Mouse (Mus musculus) gastrocnemius, adult 8-10 months (tissue): ENCODE data around the gene Slc2a3. TPM values are rescaled to one million over a fixed set of nuclear protein-coding genes. Genes with fewer than 3 reads are reported as not detected.
A peak's percentile ranks its signal among the peaks of the same experiment; 100 is the strongest.
"Not testable (repeated sequence)": the region's sequence is repeated elsewhere in the genome, so short reads cannot be mapped to it uniquely, and the experiment has no call there.

Experiments
- DNase-seq, 2 experiments: peaks; one replicate each; pipeline ENCODE4 v3.0.0; 2022; ENCODE audit warnings: low spot score in 2 of 2
- total RNA-seq, 4 experiments: library from RNA; stranded (reverse); gene quantifications; 2 replicates each; pipeline ENCODE4 v1.2.4; 2022

The Slc2a3 gene
- total RNA-seq, 4 experiments from 2014 or later, result 3.6 to 12.3 (median 10.4) TPM

DNA sequence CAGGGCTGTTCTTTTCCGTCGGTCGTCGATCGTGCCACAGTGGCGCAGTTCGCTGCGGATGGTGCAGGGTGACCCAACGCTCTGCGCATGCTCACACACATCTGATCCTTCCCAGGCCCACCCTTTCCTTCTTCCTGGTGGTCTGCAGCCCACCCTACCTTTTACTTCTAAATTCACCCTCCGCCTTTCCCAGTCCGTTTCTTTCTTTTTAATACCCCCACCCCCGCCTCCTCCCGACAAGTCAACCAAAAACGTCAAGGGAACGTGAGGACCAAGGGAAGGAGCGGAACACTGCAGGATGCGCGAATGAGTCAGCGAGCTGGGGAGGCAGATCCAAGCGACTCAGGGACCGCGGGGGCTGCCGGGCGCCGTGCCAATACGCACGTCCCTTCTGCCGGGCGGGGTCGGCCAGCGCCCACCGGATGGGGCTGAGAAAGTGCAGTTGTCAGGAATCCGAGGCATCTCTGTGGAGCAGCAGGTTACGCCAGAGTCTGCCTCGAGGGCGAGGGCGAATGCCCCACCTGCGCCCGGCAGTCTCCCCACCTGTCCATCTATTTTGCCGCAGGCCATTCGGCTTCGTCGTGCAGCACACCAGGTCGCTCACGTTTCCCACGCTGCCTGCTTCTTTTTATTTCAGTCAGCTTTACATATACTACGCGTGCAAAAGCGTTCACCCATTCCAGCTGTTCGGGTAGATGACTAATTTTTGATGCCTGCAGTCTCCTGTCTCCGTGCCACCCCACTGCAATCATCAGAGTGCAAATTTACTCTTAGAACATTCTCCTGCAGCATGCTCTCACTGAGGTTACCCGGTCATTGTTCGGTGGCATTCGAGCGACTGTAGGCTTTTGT is 36.8 kb downstream of the Slc2a3 start:
- DNase-seq, result no peak

DNA sequence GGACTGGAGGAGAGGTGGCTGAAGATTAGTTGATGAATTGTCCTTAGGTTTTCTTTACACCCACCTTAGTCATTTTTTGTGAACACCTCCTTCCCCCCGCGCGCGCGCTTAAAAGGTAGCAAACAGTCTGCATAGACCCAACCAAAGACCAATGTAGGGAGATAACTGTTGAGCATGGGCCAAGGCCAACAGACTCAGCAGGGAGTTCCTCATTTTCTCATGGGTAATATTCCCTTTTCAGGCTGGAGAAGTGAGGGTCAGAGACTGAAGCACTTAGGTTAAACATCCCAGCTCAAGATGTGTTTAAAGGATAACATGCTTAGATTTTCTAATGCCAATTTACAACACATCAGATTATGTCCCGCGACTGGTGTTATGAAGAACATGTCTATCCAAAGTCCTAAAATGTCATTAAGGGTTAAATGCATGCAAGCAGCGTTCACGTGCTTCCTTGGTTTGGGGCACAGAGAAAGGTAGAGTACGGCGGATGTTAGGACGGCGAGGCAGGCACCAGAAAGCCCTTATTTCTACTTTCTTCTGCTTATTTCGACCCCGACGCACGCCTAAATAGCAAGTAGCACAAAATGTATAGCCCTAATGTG is 37.5 kb downstream of the Slc2a3 start:
- DNase-seq, result no peak

DNA sequence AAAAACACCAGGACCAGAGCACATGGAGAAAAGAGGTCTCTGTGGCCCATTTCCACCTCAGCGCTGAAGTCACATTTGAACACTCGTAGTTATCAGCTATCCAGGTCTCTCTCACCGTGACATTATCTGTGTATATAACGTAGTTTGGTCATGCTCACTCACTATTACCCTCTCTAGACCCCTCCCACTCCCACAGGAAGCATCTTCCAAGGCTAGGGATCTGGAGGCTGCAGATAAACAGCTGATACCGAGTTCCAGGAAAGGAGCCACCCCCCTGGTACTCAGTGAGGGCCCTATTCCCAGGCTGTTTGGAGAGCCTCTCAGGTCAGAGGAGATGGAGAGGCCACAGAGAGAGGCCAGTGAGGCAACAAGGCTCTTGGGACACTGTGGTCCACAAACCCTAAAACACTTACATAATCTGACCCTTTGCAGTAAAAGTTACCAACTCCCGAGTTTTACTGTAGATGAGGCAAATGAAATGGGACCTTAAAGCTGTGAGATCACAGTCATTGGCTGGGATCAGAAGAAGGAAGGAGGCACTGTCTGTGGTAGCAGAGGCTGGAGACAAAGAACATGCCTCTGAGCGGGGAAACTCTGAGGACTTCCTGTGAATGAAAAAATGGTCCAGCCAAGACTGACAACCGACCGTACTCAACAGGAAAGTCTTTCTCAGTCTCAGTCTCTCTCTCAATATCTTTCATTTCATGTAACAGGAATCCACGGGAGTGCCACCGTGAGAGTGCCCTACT is 38.3 kb downstream of the Slc2a3 start:
- no peak for DNase-seq

DNA sequence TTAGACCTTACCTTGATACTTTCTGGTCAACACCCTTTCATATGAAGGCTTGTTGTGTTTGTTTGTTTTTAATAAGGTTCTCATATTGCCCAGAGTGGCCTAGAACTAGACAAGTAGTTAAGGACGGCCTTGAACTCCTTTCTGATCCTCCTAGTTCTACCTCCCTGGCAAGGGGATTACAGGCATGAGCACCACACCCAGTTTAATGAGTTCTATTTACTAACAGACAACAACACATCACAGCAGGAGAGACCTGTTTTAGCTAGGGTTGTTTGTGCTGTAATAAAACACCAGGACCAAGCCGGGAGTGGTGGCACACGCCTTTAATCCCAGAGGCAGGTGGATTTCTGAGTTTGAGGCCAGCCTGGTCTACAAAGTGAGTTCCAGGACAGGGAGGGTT is 39.0 kb downstream of the Slc2a3 start:
- DNase-seq, result no peak

DNA sequence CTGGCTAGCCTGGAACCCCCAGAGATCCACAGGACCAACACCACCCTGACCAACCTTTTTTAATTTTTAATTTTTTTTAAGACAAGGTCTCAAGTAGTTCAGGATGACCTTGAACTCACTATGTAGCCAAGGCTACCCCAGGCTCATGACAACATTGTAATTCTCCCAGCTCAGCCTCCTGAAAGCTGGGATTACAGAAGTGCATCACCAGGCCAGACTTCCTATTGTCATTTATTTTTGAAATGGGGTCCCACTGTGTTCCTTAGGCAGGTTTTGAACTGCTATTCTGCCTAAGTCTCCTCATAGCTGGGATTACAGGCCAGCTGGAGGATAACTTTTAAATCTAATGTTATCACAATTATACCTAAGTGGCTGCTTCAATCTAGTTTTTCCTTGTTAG is 39.5 kb downstream of the Slc2a3 start:
- no peak for DNase-seq

DNA sequence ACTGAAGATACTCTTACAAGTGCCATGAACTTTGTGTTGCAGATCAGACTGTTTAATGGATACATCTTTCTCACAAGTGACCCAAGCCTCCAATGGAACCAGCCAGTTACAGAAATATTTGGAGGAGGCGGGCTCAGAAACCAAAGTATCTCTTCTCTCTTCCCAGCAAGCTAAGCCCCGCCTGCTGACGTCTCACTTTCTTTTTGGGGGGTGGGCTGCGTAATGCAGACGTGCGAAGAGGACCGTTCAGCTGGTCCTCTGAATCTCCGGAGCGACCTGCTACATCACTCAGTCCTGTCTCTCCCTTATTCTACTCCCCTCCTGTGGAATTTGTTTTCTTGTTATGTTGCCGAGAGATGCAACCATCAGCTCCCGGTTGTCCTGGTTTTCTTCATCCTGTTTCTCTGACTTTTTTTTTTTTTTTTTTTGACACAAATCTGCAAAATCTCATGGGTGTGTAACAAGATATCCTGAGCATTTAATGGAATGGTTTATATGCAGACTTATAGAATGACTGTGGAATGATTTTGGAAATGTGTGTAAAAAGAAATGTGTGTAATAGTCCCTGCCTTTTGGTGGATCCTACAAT is 40.3 kb downstream of the Slc2a3 start:
- peak in 1 of 2 experiments; percentile 13 for DNase-seq

DNA sequence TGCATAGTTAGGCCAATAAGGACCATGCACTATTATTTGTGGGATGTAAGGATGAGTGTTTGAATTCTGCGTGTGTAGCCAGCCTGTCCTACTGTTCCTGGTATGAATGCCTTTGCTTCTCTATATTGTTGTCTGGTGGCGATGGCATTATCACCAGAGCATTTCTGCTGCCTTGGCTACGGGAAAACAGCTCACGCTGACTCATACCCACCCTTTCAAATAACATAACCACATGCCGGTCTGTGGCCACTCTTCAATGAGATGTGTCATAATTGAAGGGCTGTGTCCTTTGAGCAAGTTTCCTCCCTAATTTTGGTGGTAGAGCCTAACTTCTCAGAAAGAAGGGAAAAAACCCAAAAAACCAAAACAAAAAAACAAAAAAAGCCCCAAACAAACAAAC is 42.7 kb downstream of the Slc2a3 start:
- no peak for DNase-seq

DNA sequence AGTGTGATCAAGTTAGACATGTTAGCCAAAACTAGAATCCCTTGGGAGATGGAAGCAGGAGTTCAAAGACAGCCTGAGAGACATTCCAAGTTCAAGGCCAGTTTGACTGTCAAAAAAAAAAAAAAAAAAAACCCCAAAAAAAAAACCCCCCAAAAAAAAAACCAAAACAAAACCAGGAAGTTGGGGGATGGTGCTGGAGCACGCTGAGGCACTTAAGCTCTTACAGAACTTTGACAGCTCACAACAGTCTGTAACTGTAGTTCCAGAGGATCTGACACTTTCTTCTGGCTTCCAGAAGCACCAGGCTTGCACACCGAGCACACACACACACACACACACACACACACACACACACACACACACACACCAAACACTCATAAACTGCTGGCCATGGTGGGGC is 45.5 kb downstream of the Slc2a3 start:
- no peak for DNase-seq

DNA sequence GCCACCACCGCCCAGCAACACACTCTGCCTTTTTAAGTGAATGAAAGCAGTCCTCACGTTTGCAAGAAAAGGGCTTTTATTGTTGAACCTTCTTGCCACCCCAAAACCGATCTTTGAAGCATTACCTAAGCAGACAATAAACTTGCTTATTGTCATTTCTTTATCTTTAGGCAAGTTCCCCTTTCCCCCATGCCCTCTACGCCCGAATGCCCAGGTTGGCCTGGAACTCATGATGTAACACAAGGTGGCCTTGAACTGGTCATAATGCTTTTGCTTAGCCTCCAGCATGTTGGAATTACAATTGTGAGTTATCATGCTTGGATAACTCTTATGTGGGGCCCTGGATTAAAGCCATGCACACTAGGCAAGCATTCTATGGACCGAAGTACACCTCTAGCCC is 50.9 kb downstream of the Slc2a3 start:
- DNase-seq, result no peak

DNA sequence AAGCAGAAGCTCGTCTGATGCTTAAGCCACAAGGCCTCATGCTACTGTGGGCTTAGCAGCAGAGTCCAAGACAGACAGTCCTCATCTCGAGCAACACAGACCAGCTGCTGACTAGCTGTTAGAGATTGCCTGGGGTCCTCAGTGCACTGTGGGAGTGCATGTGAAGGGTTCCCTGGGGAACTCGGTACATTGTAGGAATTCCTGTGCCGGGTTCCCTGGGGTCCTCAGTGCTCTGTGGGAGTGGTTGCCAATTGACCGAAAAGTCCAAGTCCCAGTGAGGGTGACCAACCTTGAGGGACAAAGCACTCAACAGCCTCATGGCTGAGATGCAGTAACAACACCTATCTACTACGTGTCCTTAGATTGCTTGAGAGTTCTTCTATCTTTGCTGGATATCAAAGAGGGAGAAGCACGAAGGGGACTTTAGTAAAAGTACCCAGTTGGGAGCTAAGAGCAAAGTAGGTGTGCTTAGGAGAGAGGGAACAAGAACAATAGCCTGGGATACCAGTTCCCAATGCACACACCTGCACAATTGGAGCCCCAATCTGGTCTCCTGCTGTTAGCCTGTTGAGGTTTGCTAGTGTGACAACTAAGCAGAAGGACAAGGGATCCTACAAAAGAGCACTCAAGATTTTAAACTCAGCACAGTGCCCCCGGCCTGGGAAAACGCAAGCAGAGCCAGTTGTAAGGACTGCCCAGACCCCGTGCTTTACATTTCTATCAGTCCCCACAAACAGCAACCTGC is 56.8 kb downstream of the Slc2a3 start:
- no peak for DNase-seq

DNA sequence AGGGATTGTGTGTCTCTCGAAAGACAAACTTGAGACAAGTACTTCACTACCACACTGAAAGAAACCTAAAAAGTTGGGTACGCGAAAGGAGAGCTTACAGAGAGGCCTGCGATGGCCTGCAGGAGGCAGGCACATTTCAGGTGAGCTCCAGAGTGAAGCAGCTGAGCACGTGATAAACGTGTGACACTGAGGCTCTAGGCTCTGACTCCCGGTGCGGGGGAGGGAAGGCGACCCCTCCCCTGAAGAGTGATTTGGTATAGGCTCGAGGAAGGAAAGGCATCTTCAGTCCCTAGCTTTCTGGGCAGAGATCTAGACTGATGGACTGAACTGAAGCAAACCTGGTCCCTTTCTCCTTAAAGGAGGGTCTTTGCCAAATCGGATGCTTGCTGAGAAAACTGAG is 58.1 kb downstream of the Slc2a3 start:
- no peak for DNase-seq

DNA sequence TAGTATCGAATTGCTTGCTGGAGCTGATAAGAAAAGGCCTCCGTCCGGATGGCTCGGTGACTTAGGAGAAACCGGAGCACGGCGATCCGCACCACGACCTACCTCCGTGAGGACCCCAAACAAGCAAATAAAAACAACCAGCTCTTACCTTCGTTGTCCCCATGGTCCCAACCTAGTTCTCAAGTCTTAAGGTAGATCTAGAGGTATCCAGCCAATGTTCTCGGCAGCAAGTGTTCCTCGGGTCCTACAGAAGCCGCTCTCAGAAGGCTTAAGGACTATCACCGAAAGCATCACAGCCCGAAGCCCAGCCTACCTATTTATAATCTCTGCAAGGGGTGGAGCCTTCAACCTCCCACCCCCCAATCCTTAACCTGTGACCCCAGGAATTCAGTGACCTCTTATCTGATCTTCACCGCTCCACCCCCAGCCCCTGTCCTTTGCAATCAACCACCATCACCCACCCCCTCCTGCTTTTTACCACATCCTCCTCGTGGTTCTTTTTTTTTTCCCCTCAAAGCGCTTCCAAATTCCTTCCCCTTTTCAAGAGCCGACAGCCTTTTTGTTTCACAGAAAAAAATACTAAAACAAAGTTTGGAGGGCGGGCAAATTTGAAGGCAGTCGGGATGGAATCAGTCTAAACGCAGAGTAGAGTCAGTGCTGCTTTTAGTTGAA is 59.1 kb downstream of the Slc2a3 start:
- no peak for DNase-seq

DNA sequence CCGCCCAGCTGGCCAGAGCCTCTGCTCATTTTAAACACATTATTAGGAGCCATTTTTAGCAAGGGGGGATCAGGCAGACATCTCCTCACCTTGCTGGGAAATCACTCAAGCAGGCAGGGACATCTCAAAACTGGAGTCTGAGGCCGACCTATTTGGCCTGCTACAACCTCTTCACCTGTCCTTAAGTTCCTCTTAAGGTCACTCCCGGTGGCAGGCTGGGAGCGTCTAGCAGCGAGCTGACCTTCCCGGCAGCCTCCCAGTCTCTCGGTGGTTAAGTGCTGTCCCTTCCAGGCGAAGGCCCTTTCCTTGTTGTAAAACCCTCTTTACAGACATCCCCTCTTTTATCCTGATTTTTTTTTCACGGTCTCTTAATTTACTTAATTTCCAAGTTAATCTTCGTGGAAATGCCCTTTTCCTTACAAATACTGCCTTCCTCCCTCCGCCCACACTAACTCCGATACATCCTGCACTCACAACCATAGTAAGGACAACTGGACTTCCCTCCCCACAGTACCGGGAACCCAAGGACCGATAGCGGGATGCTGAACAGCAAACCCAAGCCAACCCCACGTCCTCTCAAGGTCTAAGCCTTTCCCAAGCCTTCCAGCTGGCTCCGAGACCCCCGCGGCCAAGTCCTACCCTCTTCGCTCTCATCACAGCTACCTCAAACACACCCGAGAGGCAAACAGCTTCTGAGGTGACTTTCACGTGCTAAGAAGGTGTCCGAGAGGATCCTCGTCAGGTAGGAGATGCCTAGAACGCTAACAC is 59.8 kb downstream of the Slc2a3 start:
- no peak for DNase-seq

DNA sequence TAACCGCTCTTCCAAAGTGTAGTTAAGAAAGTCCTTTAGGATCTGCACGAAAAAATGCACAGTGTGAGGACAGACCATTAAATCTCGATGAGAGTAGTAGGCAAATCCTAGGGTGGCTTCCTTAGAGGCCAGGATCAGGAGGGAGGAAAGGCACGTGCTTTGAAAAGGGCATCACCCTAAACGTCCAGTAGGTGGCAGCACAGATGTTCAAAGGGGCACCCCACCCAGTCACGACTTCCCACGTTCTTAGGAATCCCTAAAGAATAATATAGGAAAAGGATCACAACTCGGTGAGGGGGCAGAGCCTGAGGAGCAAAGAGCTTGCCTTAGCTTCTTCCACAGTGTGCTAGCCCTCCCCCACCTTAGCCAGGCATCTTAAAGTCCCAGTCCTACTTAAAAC is 61.5 kb downstream of the Slc2a3 start:
- peak; percentile 23 to 42 for DNase-seq

DNA sequence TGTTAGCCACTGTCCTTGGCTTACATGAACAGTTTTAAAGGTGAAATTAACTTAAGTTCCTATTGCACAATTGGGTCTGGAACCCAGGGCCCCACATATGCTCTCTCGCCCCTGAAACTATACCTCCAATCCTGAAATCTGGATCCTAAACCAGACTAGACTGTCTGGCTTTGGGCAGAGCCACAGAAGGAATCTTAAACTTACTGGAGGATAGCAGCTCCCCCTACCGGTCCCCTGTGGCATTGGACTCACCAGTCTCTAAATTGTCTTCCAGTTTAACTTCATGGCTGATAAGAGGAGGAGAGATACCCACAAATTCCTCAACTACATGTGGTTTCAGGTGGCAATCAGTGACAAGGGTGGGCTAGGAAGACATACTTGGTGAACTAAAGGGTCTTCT is 81.5 kb downstream of the Slc2a3 start:
- peak; percentile 27 to 47 for DNase-seq

DNA sequence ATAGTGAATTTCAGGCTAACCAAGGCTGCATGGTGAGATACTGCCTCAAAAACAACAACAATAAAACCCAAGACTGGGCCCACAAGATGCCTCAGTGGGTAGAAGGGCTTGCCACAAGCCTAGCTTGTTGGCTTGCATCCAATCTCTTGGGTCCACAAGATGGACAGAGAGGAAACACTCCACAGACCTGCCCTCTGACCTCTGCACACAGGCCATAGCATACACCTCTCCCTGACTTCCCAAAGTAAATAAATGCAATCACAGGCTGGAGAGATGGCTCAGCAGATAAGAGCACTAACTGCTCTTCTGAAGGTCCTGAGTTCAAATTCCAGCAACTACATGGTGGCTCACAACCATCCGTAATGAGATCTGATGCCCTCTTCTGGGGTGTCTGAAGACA is 83.2 kb downstream of the Slc2a3 start:
- not testable (repeated sequence) for DNase-seq

DNA sequence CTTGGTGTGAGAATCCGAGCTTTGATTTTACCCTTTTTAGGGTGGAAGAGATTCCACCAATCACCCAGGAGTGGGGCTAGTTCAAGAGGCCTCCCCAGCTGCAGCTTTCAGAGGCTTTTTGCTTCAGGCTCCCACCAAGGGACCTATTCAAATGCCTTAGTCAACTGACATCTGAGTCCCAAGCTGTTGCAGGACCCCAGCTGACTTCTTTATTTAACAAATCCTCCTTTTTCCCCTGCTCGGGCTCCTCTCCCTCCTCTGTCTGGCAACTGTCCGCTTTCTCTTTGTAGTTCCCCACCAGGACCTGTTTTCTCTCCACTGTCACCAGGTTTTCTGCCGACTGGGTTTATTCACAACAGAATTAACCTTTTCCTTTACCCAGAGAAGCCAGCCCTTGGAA is 85.6 kb downstream of the Slc2a3 start:
- DNase-seq, result no peak

DNA sequence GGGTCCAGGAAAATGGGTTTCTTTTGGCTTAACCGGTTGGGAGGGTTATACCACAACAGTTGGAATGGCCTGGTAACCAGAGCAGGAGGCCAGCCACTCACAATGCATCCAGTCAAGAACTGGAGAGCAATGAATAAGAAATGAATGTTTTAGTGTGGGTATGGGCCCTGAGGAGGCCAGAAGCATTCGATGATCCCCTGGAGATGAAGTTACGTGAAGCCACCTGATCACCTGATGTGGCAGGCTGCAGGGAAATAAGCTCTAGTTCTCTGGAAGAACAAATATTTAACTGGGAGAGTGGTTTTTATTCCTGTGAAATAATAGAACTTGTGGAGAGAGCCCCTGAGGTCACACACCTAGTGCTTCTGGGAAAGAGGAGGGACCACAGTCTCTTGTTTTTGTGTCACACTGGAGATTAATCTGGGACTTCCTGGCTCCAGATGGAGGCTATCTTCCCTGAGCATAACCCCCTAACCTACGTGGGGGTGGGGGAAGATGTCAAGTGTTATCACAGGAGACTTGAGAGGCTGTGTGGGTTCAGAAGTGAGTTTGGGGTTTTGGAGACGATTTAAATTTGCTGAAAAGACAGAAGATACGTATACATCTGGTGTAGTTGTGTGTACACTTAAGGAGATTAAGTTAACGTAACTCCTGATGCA is 86.6 kb downstream of the Slc2a3 start:
- DNase-seq, result no peak

DNA sequence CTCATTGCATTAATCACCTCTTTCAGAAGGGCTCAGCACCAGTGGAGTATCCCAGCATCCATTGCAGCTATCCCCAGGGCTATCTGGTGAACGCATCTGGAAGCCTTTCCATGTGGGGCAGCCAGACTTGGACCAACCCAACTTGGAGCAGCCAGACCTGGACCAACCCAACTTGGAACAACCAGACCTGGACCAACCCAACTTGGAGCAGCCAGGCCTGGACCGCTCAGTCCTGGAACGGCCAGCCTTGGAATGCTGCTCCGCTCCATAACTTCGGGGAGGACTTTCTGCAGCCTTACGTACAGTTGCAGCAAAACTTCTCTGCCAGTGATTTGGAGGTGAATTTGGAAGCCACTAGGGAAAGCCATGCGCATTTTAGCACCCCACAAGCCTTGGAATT is 88.3 kb downstream of the Slc2a3 start:
- peak in 1 of 2 experiments; percentile 13 for DNase-seq
